Mouse (Mus musculus) embryo, embryonic 10.5 days (tissue): ENCODE data around the gene Olfr1002.
"Not testable (repeated sequence)": the region's sequence is repeated elsewhere in the genome, so short reads cannot be mapped to it uniquely, and the experiment has no call there.

Experiments
- DNase-seq: peaks from one replicate; pipeline ENCODE4 v3.0.0-alpha.2; 2015; ENCODE audit warnings: low spot score

Gene Olfr1002

GRCm38 (mm10) chr2:85650604-85651003, at the start of gene Olfr1002:
Olfr1002 (minus strand) TSS chr2:85650704.
- no peak for DNase-seq

- no peak for DNase-seq
Observed at GRCm38 (mm10) chr2:85689131-85689530, 38.6 kb upstream of the Olfr1002 start, which contains the start of gene Olfr1008. Olfr1008 (plus strand) TSS chr2:85689431.

- DNase-seq = no peak
Observed at GRCm38 (mm10) chr2:85678667-85679066, 28.2 kb upstream of the Olfr1002 start, which contains the start of gene Olfr1006. Olfr1006 (minus strand) TSS chr2:85678767.

GRCm38 (mm10) chr2:85664355-85664754, 13.9 kb upstream of the Olfr1002 start, which contains the start of gene Olfr154:
Olfr154 (minus strand) TSS chr2:85664455.
- DNase-seq = not testable (repeated sequence)

- no peak for DNase-seq
Observed at GRCm38 (mm10) chr2:85611803-85612202, 38.7 kb downstream of the Olfr1002 start, which contains the start of gene Olfr1000. Olfr1000 (minus strand) TSS chr2:85611903.
